Mouse (Mus musculus) E14TG2a.4 (cell line): ENCODE measurements around the gene Pdgfa.

Source experiments
- CTCF ChIP-seq: conservative IDR thresholded peaks from 2 replicates; pipeline ENCODE4 v1.5.1; 2014; ENCODE audit warnings: low read length
- NANOG ChIP-seq: IDR thresholded peaks from 2 replicates; pipeline ENCODE4 v1.6.1; 2014; ENCODE audit warnings: borderline replicate concordance, low read length, mixed read lengths
- POU5F1 ChIP-seq: IDR thresholded peaks from 2 replicates; pipeline ENCODE4 v1.6.1; 2014; ENCODE audit warnings: low read length, borderline replicate concordance

DNA sequence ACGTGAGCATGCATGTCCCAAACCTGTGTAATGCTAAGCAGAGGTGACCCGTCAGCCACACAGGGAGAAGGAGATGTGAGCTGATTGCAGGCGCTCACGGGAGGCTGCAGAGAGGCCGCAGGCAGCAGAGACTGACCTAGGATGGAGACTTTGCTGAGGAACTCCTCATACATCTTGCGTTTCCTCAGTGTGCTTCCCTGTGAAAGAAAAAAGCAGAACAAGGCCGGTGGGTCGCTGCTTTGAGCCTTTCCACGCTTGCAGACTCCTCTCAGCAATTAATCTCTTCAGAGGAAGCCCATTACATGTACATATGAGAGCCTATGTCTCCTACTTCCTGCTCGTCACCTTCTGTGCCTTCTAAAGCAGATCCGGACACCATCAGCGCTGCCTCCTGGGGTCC is 45.1 kb upstream of the Pdgfa start:
- TF ChIP-seq CTCF (no peak), NANOG (no peak), POU5F1 (no peak)
